In genomic region chr2:114654365-114655239, GRCm38 (mm10) we compare ENCODE assay signal across 8 mouse cellular contexts. TPM values are rescaled to one million over a fixed set of nuclear protein-coding genes. Genes with fewer than 3 reads are reported as not detected.
DNase-seq lines count a peak whose midpoint lies in the region; ATAC-seq and TF ChIP-seq lines count a peak whose summit lies in the region.

Dph6 (minus strand) TSS chr2:114654964.

- H3K9me3 ChIP-seq in embryonic facial prominence, embryonic 14.5 days (ENCODE audit: control insufficient read depth, low read length) = no peaks in the 10 kb centered on the region
- H3K9me3 ChIP-seq in limb, embryonic 13.5 days = no peaks in the 10 kb centered on the region
- H3K9me3 ChIP-seq in midbrain, embryonic 16.5 days (replicated peaks; ENCODE audit: control insufficient read depth, low read length, poor library complexity, severe bottlenecking) = no peaks in the 10 kb centered on the region

- intact Hi-C loops in heart, adult 2 months (cut with DNase I) = loop anchor here (5.0 kb wide), 1 partner anchor 807 kb away; the partner anchor contains the start of gene Arhgap11a

- H3K4me3 ChIP-seq in embryonic facial prominence, embryonic 14.5 days (ENCODE audit: low read depth, low read length) = peak within 1 kb of the TSS; percentile 54
- peak within 1 kb of the TSS; percentile 73 for H3K4me3 ChIP-seq in heart, adult 2 months
- H3K4me3 ChIP-seq in limb, embryonic 13.5 days = peak within 1 kb of the TSS; percentile 61
- H3K4me3 ChIP-seq in midbrain, embryonic 16.5 days (ENCODE audit: low read depth, low read length) = peak within 1 kb of the TSS; percentile 67

- DNase-seq in 3T3-L1 (ENCODE audit: low read depth, low spot score) = peak; percentile 91
- DNase-seq in adrenal gland, postnatal 4 days (ENCODE audit: low spot score in 2 of 2) = peak; percentile 50 to 73
- peak; percentile 94 for DNase-seq in embryonic facial prominence, embryonic 14.5 days (ENCODE audit: low spot score)
- DNase-seq in heart, adult 2 months = peak; percentile 90
- DNase-seq in kidney, adult 8-10 months = peak; percentile 80 to 85
- DNase-seq in spleen, postnatal 10 days (ENCODE audit: low spot score in 2 of 2) = peak; percentile 80 to 86

- WGBS in embryonic facial prominence, embryonic 14.5 days = 0% methylated on average over 37 of the region's 45 CpGs
- under 1% methylated on average over 45 of the region's 45 CpGs for WGBS in heart, adult 2 months
- WGBS in limb, embryonic 13.5 days = under 1% methylated on average over 45 of the region's 45 CpGs
- WGBS in midbrain, embryonic 16.5 days = under 1% methylated on average over 45 of the region's 45 CpGs

- peak within 1 kb of the TSS; percentile 77 for H3K9ac ChIP-seq in embryonic facial prominence, embryonic 14.5 days (ENCODE audit: low read depth, low read length)
- peak within 1 kb of the TSS; percentile 78 for H3K9ac ChIP-seq in heart, adult 2 months (ENCODE audit: low read depth, low read length)
- peak within 1 kb of the TSS; percentile 81 for H3K9ac ChIP-seq in limb, embryonic 13.5 days
- H3K9ac ChIP-seq in midbrain, embryonic 16.5 days (ENCODE audit: low read depth, low read length) = peak within 1 kb of the TSS; percentile 80

- H3K36me3 ChIP-seq in embryonic facial prominence, embryonic 14.5 days (ENCODE audit: control insufficient read depth, insufficient read depth, low read length) = no peaks in the 10 kb centered on the region
- H3K36me3 ChIP-seq in heart, adult 2 months (ENCODE audit: control insufficient read depth, insufficient read depth, low read length) = peaks cover 3% of the 10 kb centered on the region; the same call in 1 of the 2 replicates
- no peaks in the 10 kb centered on the region for H3K36me3 ChIP-seq in limb, embryonic 13.5 days
- no peaks in the 10 kb centered on the region for H3K36me3 ChIP-seq in midbrain, embryonic 16.5 days (ENCODE audit: control insufficient read depth, insufficient read depth, low read length)

- no peaks in the 10 kb centered on the region; the same call in 1 of the 2 replicates for H3K79me2 ChIP-seq in heart, adult 2 months (replicated peaks; ENCODE audit: control insufficient read depth, insufficient read depth, low read length)

- peak; percentile 74; the same call in 1 of the 2 replicates for TF ChIP-seq EP300 in heart, adult 2 months (IDR thresholded peaks at IDR 0.05; ENCODE audit: insufficient read depth, low read depth, low read length)

- H3K4me1 ChIP-seq in embryonic facial prominence, embryonic 14.5 days (ENCODE audit: control insufficient read depth, insufficient read depth, low read length) = peaks cover 7% of the 10 kb centered on the region
- H3K4me1 ChIP-seq in heart, adult 2 months (ENCODE audit: control insufficient read depth, insufficient read depth, low read length) = no peaks in the 10 kb centered on the region; the same call in 1 of the 2 replicates
- peaks cover 5% of the 10 kb centered on the region for H3K4me1 ChIP-seq in limb, embryonic 13.5 days
- peaks cover 6% of the 10 kb centered on the region for H3K4me1 ChIP-seq in midbrain, embryonic 16.5 days (ENCODE audit: control insufficient read depth, insufficient read depth, low read length)

- H3K27me3 ChIP-seq in embryonic facial prominence, embryonic 14.5 days (replicated peaks; ENCODE audit: control insufficient read depth, insufficient read depth, low read length) = no peaks in the 10 kb centered on the region
- H3K27me3 ChIP-seq in heart, adult 2 months (ENCODE audit: control insufficient read depth, insufficient read depth, low read length) = no peaks in the 10 kb centered on the region
- H3K27me3 ChIP-seq in limb, embryonic 13.5 days = no peaks in the 10 kb centered on the region
- no peaks in the 10 kb centered on the region for H3K27me3 ChIP-seq in midbrain, embryonic 16.5 days (ENCODE audit: control insufficient read depth, insufficient read depth, low read depth, low read length)

- peak within 1 kb of the TSS; percentile 53 for H3K4me2 ChIP-seq in embryonic facial prominence, embryonic 14.5 days (ENCODE audit: low read depth, low read length)
- peak within 1 kb of the TSS; percentile 63 for H3K4me2 ChIP-seq in limb, embryonic 13.5 days (replicated peaks)
- peak within 1 kb of the TSS; percentile 77 for H3K4me2 ChIP-seq in midbrain, embryonic 16.5 days (ENCODE audit: low read length)

- peak; percentile 98 for ATAC-seq in embryonic facial prominence, embryonic 14.5 days (ENCODE audit: low read depth)
- peak; percentile 96 for ATAC-seq in limb, embryonic 13.5 days (ENCODE audit: low FRiP score, low read depth)
- peak; percentile 98 for ATAC-seq in midbrain, embryonic 16.5 days

- TF ChIP-seq CTCF in heart, adult 2 months (IDR thresholded peaks at IDR 0.05) = peak; percentile 30

- peak; percentile 48 for TF ChIP-seq POLR2A in heart, adult 2 months (IDR thresholded peaks at IDR 0.05; ENCODE audit: insufficient read depth, low read depth, low read length)

- H3K27ac ChIP-seq in embryonic facial prominence, embryonic 14.5 days (replicated peaks; ENCODE audit: low read depth, low read length) = peak within 1 kb of the TSS; percentile 92
- peak within 1 kb of the TSS; percentile 94 for H3K27ac ChIP-seq in heart, adult 2 months
- H3K27ac ChIP-seq in limb, embryonic 13.5 days = peak within 1 kb of the TSS; percentile 91
- H3K27ac ChIP-seq in midbrain, embryonic 16.5 days (ENCODE audit: low read length) = peak within 1 kb of the TSS; percentile 92

RNA-seq across cellular contexts. Expression of gene Dph6, which starts in this region (rescaled TPM):
- total RNA-seq in adrenal gland, postnatal 4 days (2021) = 10 to 100 TPM; 21.5 to 23.9 TPM
- polyA plus RNA-seq in embryonic facial prominence, embryonic 14.5 days (2014; fragmentation: Nextera tagmentation; extraction: Ambion mirVana) = 18.5 and 21.0 TPM in 2 replicates
- 1 to 10 TPM; 6.3 to 7.3 TPM for total RNA-seq in heart, adult 2 months (2021)
- polyA plus RNA-seq in heart, adult 2 months (2012; rRNA removed) = 6.9 and 12.4 TPM in 2 replicates
- 27.7 and 28.2 TPM in 2 replicates for polyA plus RNA-seq in limb, embryonic 13.5 days (2015; fragmentation: Nextera tagmentation; extraction: Ambion mirVana)
- polyA plus RNA-seq in midbrain, embryonic 16.5 days (2015; fragmentation: Nextera tagmentation; extraction: Ambion mirVana) = 14.2 and 16.9 TPM in 2 replicates

Comparison
In these comparisons a context has a peak if more than half of its experiments do, and no peak if none do; other contexts are left out.
1. Peak in every context shown above with its lines: DNase-seq, ATAC-seq, H3K4me3 ChIP-seq and H3K27ac ChIP-seq.